Mouse (Mus musculus): Measurements from ENCODE around the gene Gm43951.

GRCm38 (mm10) chr11:72232991-72233390, 26.4 kb upstream of the Gm43951 start:
- no peak for TF ChIP-seq CTCF (IDR thresholded peaks at IDR 0.05; ENCODE audit: control insufficient read depth, insufficient read depth, insufficient replicate concordance, low read depth, low read length)
- no peak for TF ChIP-seq POLR2A (IDR thresholded peaks at IDR 0.05; ENCODE audit: control insufficient read depth, low read depth, low read length)
